Mouse (Mus musculus) monocyte, adult 2 months (primary cell): ENCODE measurements around the gene Clstn1.
A peak's percentile ranks its signal among the peaks of the same experiment; 100 is the strongest.

Experiments
- DNase-seq, 2 experiments: peaks; one replicate each; pipeline ENCODE4 v3.0.0; 2022; ENCODE audit warnings: low spot score in 2 of 2, low read depth in 1 of 2

Clstn1 gene

DNA sequence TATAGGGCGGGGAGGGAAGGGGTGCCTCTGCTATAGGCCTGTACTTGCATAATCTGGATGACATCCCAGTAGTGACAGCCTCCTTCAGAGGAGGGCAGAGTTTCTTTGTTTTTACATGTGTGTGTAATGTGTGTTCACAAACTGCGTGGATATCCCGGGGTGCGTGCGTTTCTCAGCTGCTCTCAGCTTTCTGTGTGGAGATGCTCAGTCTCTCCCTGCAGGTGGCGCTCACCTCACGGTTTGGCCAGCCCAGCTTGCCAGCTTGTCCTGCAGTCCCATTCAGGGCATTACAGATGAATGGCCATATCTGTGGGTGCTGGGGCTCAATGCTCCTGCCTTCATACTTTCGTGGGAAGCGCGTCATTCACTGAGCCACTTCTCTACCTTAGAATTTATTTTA lies 42.1 kb downstream of the Clstn1 start:
- peak in 1 of 2 experiments; percentile 32 for DNase-seq

DNA sequence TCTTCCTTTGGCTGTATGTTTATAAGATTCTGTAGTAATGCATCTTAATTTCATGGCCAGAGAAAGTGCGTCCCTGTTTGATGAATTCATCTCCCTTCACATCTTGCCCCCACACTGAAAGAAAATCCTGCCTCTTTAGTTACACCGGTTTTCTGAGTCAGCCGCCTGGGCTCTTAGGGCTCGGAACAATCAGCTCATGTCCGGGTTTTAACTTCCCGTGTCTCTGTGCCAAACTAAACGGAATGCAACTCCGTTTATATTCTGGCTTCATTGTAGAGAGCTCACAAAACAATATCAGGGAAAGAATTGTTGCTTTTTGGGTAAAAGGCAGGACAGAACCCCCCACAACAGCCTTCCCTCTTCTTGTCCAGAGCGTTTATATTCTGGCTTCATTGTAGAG lies 42.5 kb downstream of the Clstn1 start:
- no peak for DNase-seq

DNA sequence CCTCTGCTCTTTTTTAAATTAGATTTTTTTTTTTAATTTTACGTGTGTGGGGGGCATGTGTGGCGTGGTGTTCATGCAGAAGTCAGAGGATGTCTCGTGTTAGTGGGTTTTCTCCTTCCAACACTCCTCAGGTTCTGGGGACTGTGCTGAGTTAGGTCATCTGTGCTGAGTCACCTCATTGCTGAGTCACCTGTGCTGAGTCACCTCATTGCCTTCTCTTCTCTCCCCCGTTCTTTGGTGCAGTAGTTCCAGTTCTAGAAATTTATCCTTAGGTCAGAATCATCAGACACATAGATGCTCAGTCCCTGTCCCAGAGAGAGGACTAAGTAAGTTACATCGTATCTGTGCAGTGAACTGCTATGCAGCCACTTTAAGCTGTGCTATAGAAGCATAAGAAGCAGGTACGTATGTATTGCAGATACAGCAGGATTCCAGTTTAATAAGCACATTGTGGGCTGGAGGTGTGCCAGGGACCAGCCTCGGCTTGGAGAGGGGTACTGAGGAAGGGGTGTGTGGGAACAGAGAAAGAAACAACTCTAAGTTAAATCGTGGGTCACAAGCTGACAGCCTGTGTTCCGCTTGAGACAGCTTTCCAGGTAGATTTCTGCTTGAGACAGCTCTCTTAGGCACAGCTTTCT lies 46.5 kb downstream of the Clstn1 start:
- DNase-seq, result no peak

DNA sequence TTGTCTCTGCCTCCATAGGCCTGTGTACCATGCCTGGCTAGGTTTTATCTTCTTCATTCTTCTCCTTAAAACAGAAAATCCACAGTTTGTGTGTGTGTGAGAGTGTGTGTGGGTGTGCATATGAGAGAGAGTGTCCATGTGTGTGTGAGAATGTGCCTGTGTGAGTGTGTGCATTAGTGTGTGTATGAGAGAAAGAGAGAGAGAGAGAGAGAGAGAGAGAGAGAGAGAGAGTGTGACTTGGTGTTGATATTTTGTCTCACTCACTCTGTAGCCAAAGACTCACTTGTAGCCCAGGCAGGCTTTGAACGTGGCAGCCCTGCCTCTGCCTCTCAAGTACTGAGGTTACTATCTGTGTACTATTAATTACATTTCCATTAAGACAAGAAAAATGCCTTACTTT lies 47.9 kb downstream of the Clstn1 start:
- no peak for DNase-seq

DNA sequence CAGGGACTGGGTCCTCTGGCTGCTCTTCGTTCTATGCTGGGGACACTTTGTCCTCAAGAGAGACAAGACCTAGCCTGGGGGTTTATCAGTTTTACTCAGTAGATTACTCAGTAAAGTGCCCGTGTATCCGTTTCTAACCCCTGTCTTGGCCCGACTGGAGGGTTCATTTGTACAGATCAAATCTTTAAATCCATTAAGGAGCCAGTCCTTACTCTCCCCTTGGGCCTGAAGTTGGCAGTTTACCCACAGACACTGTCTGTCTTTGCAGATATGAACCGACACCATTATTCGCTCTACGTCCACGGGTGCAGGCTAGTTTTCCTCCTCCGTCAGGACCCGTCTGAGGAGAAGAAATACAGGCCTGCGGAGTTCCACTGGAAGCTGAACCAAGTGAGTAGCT lies 48.7 kb downstream of the Clstn1 start:
- DNase-seq, result no peak

DNA sequence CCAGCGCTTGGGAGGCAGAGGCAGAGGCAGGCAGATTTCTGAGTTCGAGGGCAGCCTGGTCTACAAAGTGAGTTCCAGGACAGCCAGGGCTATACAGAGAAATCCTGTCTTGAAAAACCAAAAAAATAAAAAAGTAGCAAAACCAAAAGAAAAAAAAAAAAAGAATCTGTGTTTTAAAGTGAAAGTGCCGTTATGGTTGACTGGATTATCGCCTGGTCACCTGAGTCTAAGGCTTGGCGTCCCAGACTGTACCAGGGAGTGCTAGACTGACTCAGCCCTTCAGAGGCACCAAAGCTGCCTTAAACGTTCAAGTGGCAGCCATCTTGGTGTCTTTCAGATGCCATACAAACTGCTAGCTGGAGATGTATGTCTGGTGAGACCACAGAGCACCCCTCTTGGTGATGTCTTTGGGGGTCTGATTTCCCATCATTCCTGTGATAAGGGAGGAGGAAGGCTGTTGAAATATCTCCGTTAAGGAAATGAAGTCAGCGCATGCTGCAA lies 49.7 kb downstream of the Clstn1 start:
- DNase-seq, result no peak

DNA sequence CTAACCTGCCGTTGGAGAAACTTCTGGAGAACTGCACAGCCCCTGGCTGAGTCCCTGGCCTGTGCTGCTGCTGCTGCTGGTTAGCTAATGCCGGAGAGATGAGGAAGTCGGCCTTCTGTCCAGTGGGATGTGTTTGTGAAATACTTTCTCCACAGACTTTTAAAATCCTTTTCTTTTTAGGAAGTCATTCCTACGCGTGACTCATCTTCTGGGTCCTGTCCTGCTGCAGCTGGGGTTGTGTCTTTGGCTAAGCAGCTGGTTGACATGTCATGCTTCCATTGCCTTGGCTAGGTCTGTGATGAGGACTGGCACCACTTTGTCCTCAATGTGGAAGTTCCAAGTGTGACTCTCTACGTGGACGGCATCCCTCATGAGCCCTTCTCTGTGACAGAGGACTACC lies 51.7 kb downstream of the Clstn1 start:
- DNase-seq, result no peak

DNA sequence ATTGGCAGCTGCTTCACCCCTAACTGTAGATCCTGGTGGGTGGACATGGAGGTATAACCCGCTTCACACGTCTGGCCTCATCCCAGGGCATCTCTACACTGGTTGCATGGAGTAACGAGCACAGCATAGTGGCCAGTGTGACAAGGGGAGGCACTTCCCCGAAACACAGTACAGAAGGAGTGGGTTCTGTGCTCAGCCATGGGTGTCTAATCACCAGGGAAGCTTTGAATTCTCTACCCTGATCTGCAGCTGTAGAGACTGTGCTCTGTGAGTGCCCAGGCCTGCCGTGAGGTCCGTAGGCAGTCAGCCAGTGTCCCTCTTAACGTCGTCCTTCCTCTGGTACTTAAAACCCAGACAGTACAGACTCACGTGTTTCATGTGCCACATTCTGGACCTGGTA lies 54.6 kb downstream of the Clstn1 start:
- DNase-seq, result no peak

DNA sequence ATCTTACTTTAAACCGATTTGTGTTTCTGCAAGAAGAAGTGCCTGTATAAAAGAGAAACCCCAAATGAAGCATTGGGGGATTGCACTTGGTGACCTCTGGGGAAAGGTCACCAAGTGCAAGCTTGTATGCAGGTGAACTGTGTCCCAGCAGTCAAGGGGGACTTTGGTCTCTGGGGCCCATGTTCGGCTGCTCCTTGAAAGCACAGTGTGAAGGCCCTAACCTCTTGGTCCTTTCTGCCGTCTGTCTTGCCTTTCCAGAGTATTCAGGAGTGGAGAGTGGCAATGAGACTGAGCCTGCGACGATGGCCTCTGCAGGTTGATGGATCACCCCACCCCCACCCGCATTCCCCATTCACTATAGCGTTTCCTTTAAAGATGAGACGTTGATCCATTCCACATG lies 55.1 kb downstream of the Clstn1 start:
- no peak for DNase-seq

DNA sequence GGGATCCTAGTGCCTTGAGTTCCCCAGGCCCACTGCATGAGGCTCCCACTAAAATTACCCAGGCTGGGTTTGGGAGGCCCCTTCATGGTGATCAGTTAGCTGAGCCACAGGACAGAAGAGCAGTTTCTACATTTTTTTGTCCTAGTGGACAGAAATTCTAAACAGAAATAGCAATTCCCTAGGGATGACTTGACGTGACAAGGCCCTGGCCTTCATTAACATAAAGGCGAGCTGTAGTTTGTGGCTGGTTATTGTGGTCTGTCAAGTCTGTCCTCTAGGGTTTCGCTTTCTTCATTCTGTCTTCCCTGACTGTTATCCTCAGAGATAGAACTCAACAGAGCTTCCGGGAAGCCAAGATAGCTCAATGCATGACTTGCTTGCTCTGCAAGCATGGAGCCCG lies 55.7 kb downstream of the Clstn1 start:
- no peak for DNase-seq

DNA sequence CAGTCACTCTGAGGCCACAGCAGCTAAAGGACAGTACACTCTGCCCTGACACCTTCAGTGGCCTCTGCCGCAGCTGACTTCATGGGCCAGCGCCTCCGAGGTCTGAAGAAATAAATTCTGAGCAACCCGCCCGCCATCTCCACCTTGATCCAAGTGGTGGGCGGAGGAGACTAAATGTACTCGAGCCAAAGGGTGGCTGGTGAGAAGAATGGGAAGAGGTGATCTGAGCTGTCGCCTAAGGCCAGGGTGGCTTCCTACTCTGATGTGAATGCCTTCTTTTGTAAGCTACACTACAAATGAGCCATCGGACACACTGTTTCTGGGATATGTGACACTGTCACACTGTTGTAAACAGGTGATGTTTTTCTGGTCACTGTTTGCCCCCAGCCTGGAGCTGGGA lies 59.5 kb downstream of the Clstn1 start:
- DNase-seq, result no peak

DNA sequence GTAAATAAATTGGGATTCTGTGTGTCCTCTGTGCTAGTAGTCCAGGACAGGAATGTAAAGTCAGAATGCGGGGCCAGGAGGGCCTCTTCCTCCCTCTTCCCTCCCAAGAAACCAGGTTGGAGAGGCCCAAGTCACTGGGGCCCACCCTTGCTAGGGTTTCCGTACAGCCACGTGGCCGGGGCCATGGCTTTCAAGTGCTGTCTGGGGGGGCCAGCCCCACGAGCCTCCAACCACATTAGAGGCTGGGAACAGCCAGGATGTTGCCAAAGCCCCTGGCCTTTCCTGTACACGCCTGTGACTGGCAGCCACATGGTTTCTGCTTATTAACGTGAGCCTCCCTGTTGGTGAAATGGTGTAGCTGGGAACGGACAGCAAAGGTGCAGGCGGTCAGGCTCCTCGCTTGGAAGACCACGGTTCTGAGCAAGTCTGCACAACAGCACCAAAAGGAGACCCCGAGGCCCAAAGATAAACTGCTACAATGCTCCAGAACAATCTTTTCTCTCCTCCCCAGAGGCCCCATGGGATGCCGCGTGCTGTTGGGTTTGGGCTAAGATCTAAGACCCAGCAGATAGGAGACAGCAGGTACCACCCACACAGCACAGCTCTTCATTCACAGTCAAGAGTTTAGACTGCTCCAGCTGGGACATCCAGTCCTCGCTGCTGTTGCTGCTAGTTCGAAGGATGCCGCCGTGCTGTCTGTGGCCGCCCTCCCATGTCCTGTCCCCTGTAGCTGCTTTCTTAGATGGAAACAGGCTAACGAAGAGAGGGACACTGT lies 62.0 kb downstream of the Clstn1 start:
- no peak for DNase-seq

DNA sequence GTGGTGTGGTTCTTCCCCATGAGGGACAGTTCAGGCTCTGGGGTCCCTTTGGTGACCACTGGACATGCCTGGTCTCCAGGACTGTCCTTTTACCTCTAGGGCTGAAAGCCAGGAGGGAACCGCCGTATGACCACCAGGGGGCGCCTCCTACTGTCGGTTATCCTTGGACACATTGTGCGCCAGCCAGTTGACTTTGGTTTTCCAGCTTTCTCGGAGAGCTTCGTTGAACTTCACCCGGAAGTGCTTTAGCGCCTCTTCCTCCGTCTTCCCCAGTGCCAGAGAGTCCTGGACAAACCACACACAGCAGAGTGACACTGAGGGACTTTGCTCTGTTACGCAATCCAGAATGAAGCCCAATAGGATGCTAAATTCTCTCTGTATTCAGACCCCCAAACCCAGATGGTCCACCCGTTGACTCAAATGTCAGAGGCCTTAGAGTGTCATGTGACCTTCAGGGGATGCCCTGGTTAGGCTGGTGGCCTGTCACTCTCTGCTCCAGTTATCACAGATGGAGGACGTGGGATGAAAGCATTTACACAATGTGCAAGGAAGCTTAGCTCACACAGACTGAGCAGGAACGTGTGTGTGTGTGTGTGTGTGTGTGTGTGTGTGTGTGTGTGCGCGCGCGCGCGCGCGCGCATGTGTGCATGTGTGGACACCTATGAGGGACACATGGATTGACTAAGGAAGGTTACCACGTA lies 64.4 kb downstream of the Clstn1 start:
- peak in 1 of 2 experiments; percentile 60 for DNase-seq

DNA sequence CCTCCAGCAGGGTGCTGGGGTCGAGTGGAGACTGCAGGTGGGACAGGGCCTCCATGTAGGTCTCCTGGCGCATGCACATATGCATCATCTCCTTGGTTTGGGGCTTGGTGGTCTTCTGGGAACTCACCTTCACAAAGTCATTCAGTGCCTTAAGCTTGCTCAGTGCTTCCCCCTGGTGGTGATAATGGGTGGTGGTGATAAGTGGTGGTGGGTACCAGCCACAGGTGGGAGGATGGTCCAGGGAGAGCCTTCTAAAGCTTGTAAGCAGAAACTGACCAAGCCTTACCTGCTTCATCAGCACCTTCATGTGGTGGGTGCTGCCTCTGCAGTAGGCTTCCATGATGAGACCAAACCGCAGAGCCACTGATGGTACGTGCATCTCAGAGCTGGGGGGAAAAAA lies 68.0 kb downstream of the Clstn1 start:
- no peak for DNase-seq

DNA sequence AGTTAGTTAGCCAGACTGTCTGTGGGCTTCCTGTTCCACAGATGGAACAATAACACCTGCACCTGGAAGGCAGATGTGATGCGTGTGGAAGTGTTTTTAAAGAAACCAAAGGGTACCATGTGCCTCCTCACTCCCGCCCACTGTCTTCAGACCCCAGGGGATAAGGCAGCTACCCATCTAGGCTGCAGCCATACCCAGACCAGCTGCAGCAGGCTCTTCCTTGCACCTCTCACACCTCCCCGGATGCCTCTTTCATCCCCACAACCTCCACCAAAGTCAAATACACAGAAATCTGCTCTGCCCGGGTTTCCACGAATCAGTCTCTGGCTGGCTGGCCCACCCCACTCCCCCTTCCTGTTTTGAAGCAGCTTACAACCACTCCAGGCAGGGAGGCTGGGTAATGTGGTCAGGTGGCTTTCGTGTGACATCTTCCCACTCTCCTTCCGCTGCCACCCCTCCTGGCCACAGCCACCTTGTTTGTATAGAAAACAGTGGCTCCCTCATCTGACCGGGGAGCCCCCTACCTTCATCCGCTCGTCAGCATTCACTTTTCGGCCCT lies 71.7 kb downstream of the Clstn1 start:
- DNase-seq, result no peak

DNA sequence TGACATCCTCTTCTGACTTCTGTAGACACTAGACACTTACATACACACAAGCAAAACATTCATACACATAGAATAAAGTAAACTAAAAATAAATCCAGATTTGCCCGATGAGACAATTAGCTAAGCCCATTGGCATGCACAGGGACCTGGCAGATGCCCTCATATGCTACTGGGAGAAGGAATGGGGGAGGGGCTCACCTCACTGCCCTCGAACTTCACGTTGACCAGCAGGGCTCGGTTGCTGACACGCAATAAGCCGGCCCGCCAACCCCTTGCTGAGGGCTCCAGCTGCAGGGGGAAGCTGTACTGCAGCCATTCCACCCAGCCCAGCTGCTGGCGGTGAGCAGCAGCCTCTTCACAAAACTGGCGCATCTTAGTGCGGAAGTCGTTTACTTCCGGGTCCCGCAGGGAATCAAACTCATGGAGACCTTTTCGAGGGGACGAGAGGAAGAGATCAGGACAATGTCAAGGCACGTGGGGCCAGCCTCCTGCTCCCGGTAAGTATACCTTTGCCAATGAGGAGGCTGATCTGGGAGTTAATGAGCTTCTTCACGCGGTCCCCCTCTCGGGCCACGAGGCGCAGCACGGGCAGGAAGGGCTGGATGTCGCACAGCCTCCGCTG lies 73.3 kb downstream of the Clstn1 start:
- DNase-seq, result no peak

DNA sequence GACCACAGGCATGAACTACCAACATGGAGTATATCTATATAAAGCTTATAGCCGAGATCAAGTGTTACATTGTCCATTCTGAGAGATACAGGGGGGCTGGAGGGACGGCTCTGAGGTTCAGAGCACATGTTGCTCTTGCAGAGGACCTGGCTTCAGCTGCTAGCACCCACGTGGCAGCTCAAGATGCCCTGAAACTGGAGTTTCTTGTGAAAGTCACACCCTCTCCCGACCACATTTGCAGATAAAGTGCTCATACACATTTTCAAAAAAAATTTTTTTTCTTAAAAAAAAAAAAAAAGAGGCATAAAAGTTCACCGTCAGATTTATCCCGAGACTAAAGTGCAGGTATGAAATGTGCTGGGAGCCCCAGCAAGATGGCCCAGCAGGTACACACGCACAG lies 74.3 kb downstream of the Clstn1 start:
- DNase-seq, result no peak

DNA sequence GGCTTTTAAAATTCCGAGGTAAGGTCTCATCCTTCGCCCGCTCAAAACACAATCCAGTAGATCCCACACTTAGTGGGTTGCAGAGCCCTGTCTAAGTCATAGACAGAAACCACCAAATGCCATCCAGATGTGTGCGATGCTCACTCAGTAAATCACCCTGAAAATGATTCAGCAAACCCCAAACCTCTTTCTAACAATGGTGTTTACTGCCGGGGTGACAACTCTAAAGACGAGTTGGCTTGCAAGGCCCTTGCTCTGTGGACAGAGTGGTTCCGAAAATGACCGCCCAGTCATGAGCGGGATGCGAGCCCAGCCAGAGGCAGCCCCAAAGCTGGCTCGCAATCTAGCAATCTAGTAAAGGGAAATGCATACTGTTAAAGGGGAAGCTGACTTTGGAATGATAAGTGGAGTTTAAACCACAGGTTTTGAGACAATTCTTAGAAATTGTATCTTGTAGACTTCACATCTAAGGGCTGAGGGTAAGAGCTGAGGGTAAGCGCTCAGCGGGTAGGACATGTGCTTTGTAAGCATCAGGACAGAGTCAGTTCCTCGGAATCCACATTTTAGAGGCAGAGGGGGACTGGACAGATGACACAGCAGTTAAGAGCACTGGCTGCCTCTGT lies 75.8 kb downstream of the Clstn1 start:
- no peak for DNase-seq

DNA sequence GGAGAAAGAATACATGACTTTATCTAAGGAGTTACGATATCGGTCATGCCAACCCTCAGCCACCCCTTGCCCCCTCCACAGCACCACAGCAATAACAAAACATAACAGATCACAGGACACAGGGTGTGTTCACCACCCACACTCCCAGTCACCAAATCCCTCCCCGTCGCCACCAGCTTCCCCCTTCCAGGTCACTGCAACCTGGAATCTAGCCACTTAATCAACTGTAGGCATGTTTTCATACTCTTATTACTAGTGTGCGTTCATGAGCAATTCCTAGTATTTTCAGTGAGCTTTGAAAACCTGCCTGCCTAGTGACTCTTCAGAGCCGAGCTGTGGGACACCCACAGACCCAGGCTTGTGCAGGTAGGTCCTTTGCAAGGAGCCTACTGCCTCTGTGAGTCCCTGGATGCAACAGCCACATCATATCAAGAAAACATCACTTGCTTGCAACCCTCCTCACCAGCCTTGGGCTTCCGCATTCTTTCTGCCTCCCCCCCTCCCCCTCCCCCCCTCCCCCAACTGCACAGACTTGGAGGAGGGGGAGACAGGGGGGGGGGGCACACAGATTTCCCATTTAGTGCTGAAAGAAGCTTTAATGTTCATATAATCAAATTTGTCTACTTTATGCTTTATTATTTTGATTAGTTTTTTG lies 77.7 kb downstream of the Clstn1 start:
- no peak for DNase-seq

DNA sequence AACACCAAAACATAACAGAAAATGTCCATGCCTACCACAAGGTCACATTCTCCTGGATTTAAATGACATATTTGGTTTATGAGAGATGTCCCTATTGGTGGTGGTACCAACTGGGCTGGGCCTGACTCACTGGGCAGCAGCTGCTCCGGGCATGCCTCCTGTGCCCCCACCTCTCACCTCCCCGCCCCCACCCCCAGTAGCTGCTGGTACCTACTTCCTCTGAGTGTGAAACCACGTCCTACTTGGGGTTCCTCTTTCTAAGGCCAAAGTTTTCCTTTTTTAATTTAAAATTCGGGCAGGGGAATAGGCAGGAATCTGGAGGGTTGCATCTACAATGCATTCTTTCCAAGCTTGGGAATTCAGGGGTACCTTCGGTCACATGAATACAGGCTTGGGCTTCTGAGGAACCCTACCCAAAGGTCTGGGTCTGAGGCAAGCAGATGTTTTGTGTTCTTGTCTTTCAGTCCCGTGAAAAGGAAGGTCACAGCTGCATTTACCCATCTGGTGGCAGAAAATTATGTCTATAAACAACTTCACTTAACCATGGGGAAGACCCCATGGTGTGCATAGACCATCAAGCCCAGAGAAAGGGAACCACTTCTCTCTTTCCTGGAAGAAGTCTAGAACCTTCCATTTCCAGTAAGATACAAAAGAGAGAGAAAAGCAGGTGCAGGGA lies 78.9 kb downstream of the Clstn1 start:
- no peak for DNase-seq
